Mouse (Mus musculus) CH12.LX (cell line): ENCODE results near the gene Selenow. TPM values are rescaled to one million over a fixed set of nuclear protein-coding genes. Genes with fewer than 3 reads are reported as not detected.

Experiments used
- DNase-seq: peaks from one replicate; pipeline ENCODE4 v3.0.0-alpha.2; 2013; ENCODE audit errors: extremely low read depth
- H3K27ac ChIP-seq: 2 replicates; pipeline ENCODE4 v1.5.1; 2012; ENCODE audit warnings: low read depth, mild to moderate bottlenecking, control low read depth, moderate library complexity; ENCODE audit not compliant: insufficient read depth
- H3K27me3 ChIP-seq: replicated peaks from 2 replicates; pipeline ENCODE3; 2012; ENCODE audit warnings: inconsistent platforms
- H3K36me3 ChIP-seq, 2 experiments: replicated peaks in 1 of 2; 2 replicates each; pipeline versions ENCODE3 to v1.6.1; 2012; ENCODE audit warnings: inconsistent platforms in 1 of 2, low read length in 1 of 2, mild to moderate bottlenecking in 1 of 2, mixed read lengths in 1 of 2, moderate library complexity in 1 of 2; ENCODE audit not compliant: control insufficient read depth in 1 of 2, insufficient read depth in 1 of 2
- H3K4me1 ChIP-seq, 2 experiments: 2 replicates each; pipeline ENCODE4 v1.6.1; 2012; ENCODE audit warnings: inconsistent platforms in 1 of 2, moderate library complexity in 1 of 2; ENCODE audit not compliant: insufficient read depth in 2 of 2, control insufficient read depth in 1 of 2
- H3K4me2 ChIP-seq: 2 replicates; pipeline ENCODE4 v1.6.1; 2012; ENCODE audit warnings: low read depth, mild to moderate bottlenecking, control low read depth; ENCODE audit not compliant: poor library complexity, insufficient read depth, severe bottlenecking
- H3K4me3 ChIP-seq, 3 experiments: fragments of 150-350 bp in 1 of 3; sonication (generic) in 1 of 3; replicated peaks in 1 of 3; 2 replicates each; pipeline versions ENCODE3 to v1.5.1; 2011 to 2012; ENCODE audit warnings: low read depth in 2 of 3, low read length in 2 of 3, mild to moderate bottlenecking in 2 of 3, moderate library complexity in 2 of 3, control low read depth in 1 of 3, improper control_type of control experiment in 1 of 3, inconsistent platforms in 1 of 3, mixed read lengths in 1 of 3; ENCODE audit not compliant: poor library complexity in 1 of 3
- H3K79me2 ChIP-seq: replicated peaks from 2 replicates; pipeline ENCODE4 v1.6.1; 2012; ENCODE audit warnings: mild to moderate bottlenecking, moderate library complexity; ENCODE audit not compliant: control insufficient read depth, poor library complexity, insufficient read depth, severe bottlenecking; ENCODE audit errors: extremely low read depth
- H3K9ac ChIP-seq: 2 replicates; pipeline ENCODE4 v1.6.1; 2012; ENCODE audit warnings: low read depth, mild to moderate bottlenecking, control low read depth, moderate library complexity; ENCODE audit not compliant: insufficient read depth
- H3K9me3 ChIP-seq: replicated peaks from 2 replicates; pipeline ENCODE3; 2012; ENCODE audit warnings: low read length, inconsistent platforms, mixed read lengths
- BHLHE40 ChIP-seq: IDR thresholded peaks from 2 replicates; pipeline ENCODE4 v1.6.1; 2011; ENCODE audit warnings: mild to moderate bottlenecking, low read depth, low read length, improper control_type of control experiment
- CHD2 ChIP-seq: IDR thresholded peaks from 2 replicates; pipeline ENCODE4 v1.6.1; 2011; ENCODE audit warnings: low read length, improper control_type of control experiment
- CTCF ChIP-seq, 2 experiments: IDR thresholded peaks in 1 of 2; conservative IDR thresholded peaks in 1 of 2; 2 replicates each; pipeline ENCODE4 v1.5.1; 2011 to 2012; ENCODE audit warnings: low read depth in 2 of 2, low read length in 2 of 2, improper control_type of control experiment in 1 of 2, inconsistent platforms in 1 of 2, mild to moderate bottlenecking in 1 of 2, moderate library complexity in 1 of 2
- E2F4 ChIP-seq: IDR thresholded peaks from 2 replicates; pipeline ENCODE4 v1.6.1; 2011; ENCODE audit warnings: low read depth, low read length, improper control_type of control experiment; ENCODE audit not compliant: insufficient replicate concordance
- ELF1 ChIP-seq: IDR thresholded peaks from 2 replicates; pipeline ENCODE4 v1.6.1; 2014; ENCODE audit warnings: low read depth, mild to moderate bottlenecking, inconsistent platforms, low read length, improper control_type of control experiment
- ETS1 ChIP-seq: conservative IDR thresholded peaks from 2 replicates; pipeline ENCODE4 v1.6.1; 2012; ENCODE audit warnings: low read depth, mild to moderate bottlenecking, inconsistent platforms, low read length, improper control_type of control experiment, moderate library complexity
- GABPA ChIP-seq: IDR thresholded peaks from 2 replicates; pipeline ENCODE4 v1.6.1; 2012; ENCODE audit warnings: low read depth, low read length, improper control_type of control experiment, inconsistent platforms; ENCODE audit not compliant: insufficient replicate concordance
- HCFC1 ChIP-seq: IDR thresholded peaks from 2 replicates; pipeline ENCODE4 v1.6.1; 2012; ENCODE audit warnings: low read depth, mild to moderate bottlenecking, inconsistent platforms, low read length, improper control_type of control experiment
- IRF4 ChIP-seq: IDR thresholded peaks from 2 replicates; pipeline ENCODE4 v1.6.1; 2014; ENCODE audit warnings: low read depth, mild to moderate bottlenecking, inconsistent platforms, low read length, improper control_type of control experiment
- JUN ChIP-seq: IDR thresholded peaks from 2 replicates; pipeline ENCODE4 v1.6.1; 2011; ENCODE audit warnings: low read depth, mild to moderate bottlenecking, low read length, improper control_type of control experiment, moderate library complexity; ENCODE audit not compliant: insufficient read depth
- KAT2A ChIP-seq: IDR thresholded peaks from 2 replicates; pipeline ENCODE4 v1.6.1; 2012; ENCODE audit warnings: low read length, improper control_type of control experiment, inconsistent platforms; ENCODE audit not compliant: insufficient replicate concordance
- MAX ChIP-seq: IDR thresholded peaks from 2 replicates; pipeline ENCODE4 v1.6.1; 2011; ENCODE audit warnings: low read length, improper control_type of control experiment
- MXI1 ChIP-seq: IDR thresholded peaks from 2 replicates; pipeline ENCODE4 v1.6.1; 2011; ENCODE audit warnings: mild to moderate bottlenecking, low read depth, low read length, improper control_type of control experiment
- MYC ChIP-seq: IDR thresholded peaks from 2 replicates; pipeline ENCODE4 v1.6.1; 2011; ENCODE audit warnings: low read depth, mild to moderate bottlenecking, improper control_type of control experiment, low read length
- NELFE ChIP-seq: IDR thresholded peaks from 2 replicates; pipeline ENCODE4 v1.6.1; 2011; ENCODE audit warnings: low read depth, low read length, improper control_type of control experiment
- NRF1 ChIP-seq: IDR thresholded peaks from 2 replicates; pipeline ENCODE4 v1.6.1; 2014; ENCODE audit warnings: low read depth, mild to moderate bottlenecking, inconsistent platforms, low read length, improper control_type of control experiment, moderate library complexity
- POLR2A ChIP-seq: IDR thresholded peaks from 2 replicates; pipeline ENCODE4 v1.6.1; 2011; ENCODE audit warnings: low read depth, mild to moderate bottlenecking, improper control_type of control experiment, low read length
- RAD21 ChIP-seq: IDR thresholded peaks from 2 replicates; pipeline ENCODE4 v1.6.1; 2011; ENCODE audit warnings: low read depth, mild to moderate bottlenecking, low read length, improper control_type of control experiment, moderate library complexity
- RCOR1 ChIP-seq: conservative IDR thresholded peaks from 2 replicates; pipeline ENCODE4 v1.6.1; 2012; ENCODE audit warnings: low read depth, mild to moderate bottlenecking, inconsistent platforms, low read length, improper control_type of control experiment
- SIN3A ChIP-seq: IDR thresholded peaks from 2 replicates; pipeline ENCODE4 v1.6.1; 2012; ENCODE audit warnings: low read length, improper control_type of control experiment, inconsistent platforms
- TBP ChIP-seq: conservative IDR thresholded peaks from 2 replicates; pipeline ENCODE4 v1.6.1; 2011; ENCODE audit warnings: low read depth, low read length, improper control_type of control experiment
- TCF12 ChIP-seq: IDR thresholded peaks from 2 replicates; pipeline ENCODE4 v1.6.1; 2014; ENCODE audit warnings: low read depth, mild to moderate bottlenecking, inconsistent platforms, low read length, improper control_type of control experiment
- UBTF ChIP-seq: IDR thresholded peaks from 2 replicates; pipeline ENCODE4 v1.6.1; 2012; ENCODE audit warnings: low read depth, mild to moderate bottlenecking, inconsistent platforms, low read length, improper control_type of control experiment, moderate library complexity
- ZKSCAN1 ChIP-seq: IDR thresholded peaks from 2 replicates; pipeline ENCODE4 v1.6.1; 2012; ENCODE audit warnings: low read depth, inconsistent platforms, low read length, improper control_type of control experiment, borderline replicate concordance
- ZMIZ1 ChIP-seq: IDR thresholded peaks from 2 replicates; pipeline ENCODE4 v1.6.1; 2012; ENCODE audit warnings: low read depth, mild to moderate bottlenecking, inconsistent platforms, low read length, improper control_type of control experiment
- dilution Hi-C: fragments of 300-500 bp; cut with MboI; formaldehyde crosslinking; loops from 2 replicates; pipeline ENCODE4 v1.14.3; 2020; ENCODE audit warnings: low sequenced_read_pairs; ENCODE audit not compliant: extremely low pct_unique_long_range_greater_than_20kb, extremely low pct_ligation_motif_present
- in situ Hi-C: fragments of 300-500 bp; cut with MboI; formaldehyde crosslinking; loops from 3 replicates; pipeline ENCODE4 v1.14.3; 2019; ENCODE audit warnings: low sequenced_read_pairs, low pct_ligation_motif_present, low pct_unique_long_range_greater_than_20kb, mixed read lengths
- polyA plus RNA-seq: library from polyadenylated mRNA; unstranded; fragments of >175 nt; gene quantifications from 2 replicates; pipeline ENCODE4 v1.2.1, GENCODE M21; 2012; ENCODE audit warnings: low read depth; ENCODE audit not compliant: insufficient read length
- total RNA-seq, 2 experiments: library from RNA; depleted of rRNA; stranded (reverse); fragments of 300-350 nt in 1 of 2; fragments of >200 nt in 1 of 2; gene quantifications; 2 replicates each; pipeline ENCODE4 v1.2.3; 2012 to 2014

Gene Selenow
- total and polyA plus RNA-seq, 3 experiments, result 44.9 to 257 (median 65.2) TPM

DNA sequence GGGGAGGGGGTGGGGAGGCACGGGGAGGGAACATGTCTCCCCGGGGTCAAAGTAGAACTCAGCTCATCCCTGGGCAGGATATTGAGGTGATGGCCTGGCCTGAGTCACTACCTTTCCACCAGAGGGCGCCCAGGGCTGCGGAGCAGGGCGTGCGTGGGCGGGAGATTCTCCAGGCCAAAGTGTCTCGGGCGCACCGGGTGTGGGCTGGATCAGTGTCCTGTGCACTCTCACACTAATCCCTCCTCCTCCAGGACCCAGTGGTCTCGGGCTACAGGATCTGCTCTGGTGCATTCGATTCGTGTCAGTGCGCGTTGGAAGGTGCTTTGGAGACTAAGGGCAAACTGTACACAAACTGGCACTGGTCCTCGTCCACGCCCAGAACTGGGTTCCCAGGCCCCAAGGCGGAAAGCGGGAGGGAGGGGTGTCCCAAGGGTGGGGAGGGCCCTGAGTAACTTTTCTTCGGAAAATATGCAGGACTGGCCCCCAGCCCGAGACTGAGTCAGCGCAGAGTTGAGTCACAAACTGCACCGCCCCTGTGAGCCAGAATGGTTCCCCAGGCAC lies 26.3 kb upstream of the Selenow start (continued):
- TF ChIP-seq TCF12 (peak; percentile 58), JUN (no peak), IRF4 (peak; percentile 81)

DNA sequence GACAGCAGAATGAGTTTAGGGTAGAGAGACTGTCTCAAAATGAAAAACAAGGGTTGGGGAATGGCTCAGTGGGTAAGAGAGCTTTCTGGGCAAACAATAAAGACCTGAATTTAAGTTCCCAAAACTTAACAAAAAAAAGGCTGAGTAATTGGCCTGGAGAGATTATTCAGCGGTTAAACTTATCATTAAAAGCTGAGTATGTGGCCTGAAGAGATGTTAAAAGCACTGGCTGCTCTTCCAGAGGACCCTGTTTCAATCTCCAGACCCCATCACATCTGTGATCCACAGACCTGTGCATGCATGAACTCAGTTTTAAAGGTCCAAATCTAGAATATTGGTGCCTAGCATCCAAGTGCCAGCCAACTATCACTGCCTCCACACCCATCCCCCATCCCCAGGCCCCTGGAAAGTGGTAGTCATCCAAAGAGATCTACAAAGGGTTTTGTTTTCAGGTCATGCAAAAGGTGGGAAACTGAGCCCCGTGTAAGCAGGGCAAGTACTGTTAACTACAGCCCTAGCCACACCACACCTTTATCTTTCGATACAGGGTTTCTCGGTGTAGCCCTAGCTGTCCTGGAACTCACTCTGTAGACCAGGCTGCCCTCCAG lies 25.6 kb upstream of the Selenow start:
- Histone ChIP-seq H3K9me3 (no peaks in the 10 kb centered on the region), H3K36me3 (peaks cover 25 to 28% of the 10 kb centered on the region in 2 experiments), H3K4me2 (peak overlapping the region; percentile 89), H3K27me3 (no peaks in the 10 kb centered on the region), H3K9ac (peak overlapping the region; percentile 55), H3K4me1 (peaks cover 16 to 47% of the 10 kb centered on the region in 2 experiments), H3K79me2 (peaks cover 27% of the 10 kb centered on the region), H3K27ac (peak overlapping the region; percentile 36; the same call in 1 of the 2 replicates), H3K4me3 (peak overlapping the region in 2 of 3 experiments; percentile 3 to 28)
- DNase-seq, result no peak
- dilution Hi-C loops (no loop called here), in situ Hi-C loops (loop anchor here (25.0 kb wide), 1 partner anchor 840 kb away; the partner anchor contains the start of gene Slc1a5)
- no peak for TF ChIP-seq RCOR1
- TF ChIP-seq CHD2, result peak; percentile 49

DNA sequence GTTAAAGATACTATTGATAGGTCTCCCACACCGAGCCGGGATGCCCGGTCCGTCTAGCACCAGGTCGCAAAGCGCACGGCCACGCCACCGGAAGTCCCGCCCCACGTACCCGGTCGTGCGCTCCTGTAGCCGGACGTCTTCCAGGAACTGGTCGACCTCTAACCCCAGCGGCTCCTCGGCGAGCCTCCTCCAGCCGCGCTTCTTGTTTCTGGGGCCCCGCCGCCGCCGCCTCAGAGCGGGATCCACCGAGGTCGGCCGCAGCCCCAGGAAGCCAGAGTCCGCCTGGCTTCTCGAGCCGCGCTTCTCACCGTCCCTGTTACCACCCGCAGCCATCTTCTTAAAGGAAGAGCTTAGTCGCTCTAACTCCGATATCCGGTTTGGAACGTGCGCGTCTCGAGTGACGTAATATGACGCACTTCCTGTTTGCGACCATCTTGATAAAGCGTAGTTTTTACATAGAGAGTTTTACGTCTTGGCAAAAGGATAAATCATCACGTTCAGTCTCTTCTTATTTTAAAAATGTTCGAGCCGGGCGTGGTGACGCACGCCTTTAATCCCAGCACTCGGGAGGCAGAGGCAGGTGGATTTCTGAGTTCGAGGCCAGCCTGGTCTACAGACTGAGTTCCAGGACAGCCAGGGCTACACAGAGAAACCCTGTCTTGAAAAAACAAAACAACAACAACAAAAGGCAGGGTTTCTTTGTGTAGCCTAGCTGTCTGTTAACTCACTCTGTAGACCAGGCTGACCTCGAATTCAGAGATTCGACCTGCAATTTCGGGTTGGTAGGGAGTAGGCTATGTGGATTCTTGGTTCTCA lies 23.7 kb upstream of the Selenow start, which contains the start of gene Nop53:
Nop53 (minus strand) TSS at position 354 of the 816 bp plus-strand sequence.
- peak within 1 kb of the TSS; percentile 67 to 96 (median 68) for H3K4me3 ChIP-seq
- peaks cover 16 to 47% of the 10 kb centered on the region in 2 experiments for H3K4me1 ChIP-seq
- no peak; the same call in none of the 2 replicates for TF ChIP-seq SIN3A
- peak; percentile 72 for TF ChIP-seq MAX
- TF ChIP-seq TCF12, result peak; percentile 92
- peak; percentile 60 for TF ChIP-seq ETS1
- TF ChIP-seq ELF1, result peak; percentile 89
- TF ChIP-seq UBTF, result 0 out of 2 replicates have a peak, but pooled peaks have one; percentile 4
- peak; percentile 88 for TF ChIP-seq TBP
- TF ChIP-seq ZKSCAN1, result no peak
- TF ChIP-seq RAD21, result no peak
- peak; percentile 80 for TF ChIP-seq POLR2A
- TF ChIP-seq NRF1, result peak; percentile 63
- peak; percentile 91 for TF ChIP-seq GABPA
- TF ChIP-seq HCFC1, result peak; percentile 86
- peak; percentile 79; the same call in 1 of the 2 replicates for TF ChIP-seq KAT2A
- peak; percentile 89 for TF ChIP-seq MXI1
- TF ChIP-seq BHLHE40, result peak; percentile 92
- peak; percentile 84 for TF ChIP-seq NELFE
- no peak for TF ChIP-seq CTCF (conservative IDR thresholded peaks at IDR 0.05 in 1 of 2, IDR thresholded peaks at IDR 0.05 in 1 of 2; ENCODE audit: low read depth in 2 of 2, low read length in 2 of 2)
- peak; percentile 80; the same call in 1 of the 2 replicates for TF ChIP-seq MYC
- peak; percentile 54 for TF ChIP-seq ZMIZ1
- peak; percentile 32; the same call in 1 of the 2 replicates for TF ChIP-seq E2F4
- peaks cover 43 to 46% of the 10 kb centered on the region in 2 experiments for H3K36me3 ChIP-seq
- dilution Hi-C loops (no loop called here), in situ Hi-C loops (loop anchor here (25.0 kb wide), 1 partner anchor 841 kb away; the partner anchor contains the start of gene Slc1a5)
- H3K27me3 ChIP-seq, result no peaks in the 10 kb centered on the region
- peaks cover 28% of the 10 kb centered on the region for H3K79me2 ChIP-seq
- peak within 1 kb of the TSS; percentile 92 for H3K4me2 ChIP-seq
- peak; percentile 98 for DNase-seq
- no peaks in the 10 kb centered on the region for H3K9me3 ChIP-seq
- H3K27ac ChIP-seq, result peak within 1 kb of the TSS; percentile 76
- peak within 1 kb of the TSS; percentile 79 for H3K9ac ChIP-seq
